Mouse (Mus musculus) midbrain, embryonic 13.5 days (tissue): ENCODE measurements at regions not wholly inside any gene's neighbourhood (a gene's known extent, or its start where the extent isn't known, plus 50 kb on each side); places are given as distances from the start of the nearest gene placed in this dataset.

Experiments used
- ATAC-seq: fragments of 200-750 bp; cut with Nextera tagmentation; 2 replicates; pipeline ENCODE4 v1.8.0; 2017; ENCODE audit warnings: mild to moderate bottlenecking, moderate TSS enrichment, moderate library complexity
- H3K27ac ChIP-seq: fragments of 300-500 bp; sonication (generic); 2 replicates; pipeline ENCODE4 v1.5.1; 2015; ENCODE audit warnings: inconsistent platforms, mild to moderate bottlenecking, moderate library complexity
- H3K27me3 ChIP-seq: fragments of 300-500 bp; sonication (generic); 2 replicates; pipeline ENCODE4 v1.6.1; 2015; ENCODE audit warnings: mild to moderate bottlenecking, inconsistent platforms
- H3K36me3 ChIP-seq: fragments of 300-500 bp; sonication (generic); 2 replicates; pipeline ENCODE4 v1.6.1; 2015; ENCODE audit warnings: mild to moderate bottlenecking, inconsistent platforms
- H3K4me1 ChIP-seq: fragments of 300-500 bp; sonication (generic); replicated peaks from 2 replicates; pipeline ENCODE4 v1.6.1; 2015; ENCODE audit warnings: inconsistent platforms
- H3K4me2 ChIP-seq: fragments of 300-500 bp; sonication (generic); replicated peaks from 2 replicates; pipeline ENCODE4 v1.6.1; 2015; ENCODE audit warnings: moderate library complexity, mild to moderate bottlenecking, inconsistent platforms
- H3K4me3 ChIP-seq: fragments of 300-500 bp; sonication (generic); replicated peaks from 2 replicates; pipeline ENCODE4 v1.5.1; 2015; ENCODE audit warnings: mild to moderate bottlenecking, inconsistent platforms
- H3K9ac ChIP-seq: fragments of 300-500 bp; sonication (generic); replicated peaks from 2 replicates; pipeline ENCODE4 v1.6.1; 2015; ENCODE audit warnings: mild to moderate bottlenecking, inconsistent platforms
- H3K9me3 ChIP-seq: fragments of 300-500 bp; sonication (generic); 2 replicates; pipeline ENCODE4 v1.6.1; 2016; ENCODE audit warnings: mild to moderate bottlenecking, inconsistent platforms
- WGBS: fragments of 180-500 bp; shearing (Covaris S2); methylation state at CpG from one replicate; pipeline ENCODE4 v1.1.7; 2015; 5-methylcytosine and 5-hydroxymethylcytosine counted together

- no peak for ATAC-seq
- H3K27me3 ChIP-seq: no peaks in the 10 kb centered on the region
- no peak overlapping the region for H3K4me3 ChIP-seq
- no peaks in the 10 kb centered on the region for H3K4me1 ChIP-seq
- H3K4me2 ChIP-seq: no peak overlapping the region
- no peaks in the 10 kb centered on the region for H3K36me3 ChIP-seq
- no peak overlapping the region for H3K9ac ChIP-seq
- no peaks in the 10 kb centered on the region for H3K9me3 ChIP-seq
- 97% methylated on average over 4 of the region's 4 CpGs for WGBS
- H3K27ac ChIP-seq: no peak overlapping the region
These were observed 222.2 kb upstream of the 4930412O13Rik start for GRCm38 (mm10) chr2:9658880-9659279.

GRCm38 (mm10) chr2:9669621-9670020 lies 211.4 kb upstream of the 4930412O13Rik start:
- H3K9me3 ChIP-seq: no peaks in the 10 kb centered on the region
- no peak for ATAC-seq
- H3K36me3 ChIP-seq: no peaks in the 10 kb centered on the region
- H3K4me2 ChIP-seq: no peak overlapping the region
- no peak overlapping the region for H3K4me3 ChIP-seq
- no peak overlapping the region for H3K27ac ChIP-seq
- no peaks in the 10 kb centered on the region for H3K27me3 ChIP-seq
- WGBS: 76% methylated on average over 4 of the region's 4 CpGs
- no peak overlapping the region for H3K9ac ChIP-seq
- no peaks in the 10 kb centered on the region for H3K4me1 ChIP-seq

- no peaks in the 10 kb centered on the region for H3K4me1 ChIP-seq
- no peak overlapping the region for H3K27ac ChIP-seq
- H3K4me3 ChIP-seq: no peak overlapping the region
- H3K4me2 ChIP-seq: no peak overlapping the region
- H3K27me3 ChIP-seq: no peaks in the 10 kb centered on the region
- no peak overlapping the region for H3K9ac ChIP-seq
- no peaks in the 10 kb centered on the region for H3K36me3 ChIP-seq
- H3K9me3 ChIP-seq: no peaks in the 10 kb centered on the region
- WGBS: 85% methylated on average over 7 of the region's 7 CpGs
- ATAC-seq: no peak
These were observed 199.3 kb upstream of the 4930412O13Rik start for GRCm38 (mm10) chr2:9681691-9682152.

- no peak for ATAC-seq
- Histone ChIP-seq H3K4me1 (no peaks in the 10 kb centered on the region), H3K36me3 (no peaks in the 10 kb centered on the region), H3K27me3 (no peaks in the 10 kb centered on the region), H3K4me3 (no peak overlapping the region), H3K9ac (no peak overlapping the region), H3K9me3 (no peaks in the 10 kb centered on the region), H3K4me2 (no peak overlapping the region), H3K27ac (no peak overlapping the region)
- WGBS: 94% methylated on average over 2 of the region's 2 CpGs
These were observed 197.3 kb upstream of the 4930412O13Rik start for GRCm38 (mm10) chr2:9683673-9684210.

GRCm38 (mm10) chr2:9688176-9688575 lies 192.9 kb upstream of the 4930412O13Rik start:
- no peak overlapping the region for H3K4me3 ChIP-seq
- no peak overlapping the region for H3K4me2 ChIP-seq
- H3K36me3 ChIP-seq: no peaks in the 10 kb centered on the region
- 92% methylated on average over 7 of the region's 7 CpGs for whole genome bisulfite sequencing
- no peak overlapping the region for H3K27ac ChIP-seq
- H3K27me3 ChIP-seq: no peaks in the 10 kb centered on the region
- H3K4me1 ChIP-seq: no peaks in the 10 kb centered on the region
- H3K9ac ChIP-seq: no peak overlapping the region
- H3K9me3 ChIP-seq: no peaks in the 10 kb centered on the region
- no peak for ATAC-seq

DNA sequence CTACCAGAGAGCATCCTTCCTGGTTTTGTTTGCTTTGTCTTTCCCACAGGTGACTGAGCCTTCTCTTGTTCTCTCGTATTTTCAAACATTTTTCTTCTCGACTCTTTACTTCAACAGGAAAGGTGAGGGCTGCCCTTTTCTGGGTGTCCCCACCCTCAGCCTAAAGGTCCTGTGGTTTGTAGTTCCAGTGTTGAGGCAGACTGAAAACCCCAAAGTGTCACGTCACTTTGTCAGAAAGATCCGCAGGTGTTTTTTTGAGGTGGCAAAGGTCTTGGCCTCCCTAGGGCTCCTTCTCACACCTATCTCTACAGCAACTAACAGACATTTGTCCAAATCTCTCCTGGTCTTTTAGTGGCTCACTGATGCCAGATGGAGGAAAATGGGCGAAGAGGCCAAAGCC lies 191.5 kb upstream of the 4930412O13Rik start:
- no peak for ATAC-seq
- Histone ChIP-seq H3K4me1 (no peaks in the 10 kb centered on the region), H3K9ac (no peak overlapping the region), H3K27ac (no peak overlapping the region), H3K9me3 (no peaks in the 10 kb centered on the region), H3K27me3 (no peaks in the 10 kb centered on the region), H3K4me2 (no peak overlapping the region), H3K4me3 (no peak overlapping the region), H3K36me3 (no peaks in the 10 kb centered on the region)
- 85% methylated on average over 5 of the region's 5 CpGs for WGBS

- H3K9ac ChIP-seq: no peak overlapping the region
- H3K36me3 ChIP-seq: no peaks in the 10 kb centered on the region
- H3K4me3 ChIP-seq: no peak overlapping the region
- no peak for ATAC-seq
- H3K4me1 ChIP-seq: no peaks in the 10 kb centered on the region
- no peak overlapping the region for H3K4me2 ChIP-seq
- 69% methylated on average over 5 of the region's 5 CpGs for WGBS
- no peak overlapping the region for H3K27ac ChIP-seq
- H3K9me3 ChIP-seq: no peaks in the 10 kb centered on the region
- H3K27me3 ChIP-seq: no peaks in the 10 kb centered on the region
These were observed 189.5 kb upstream of the 4930412O13Rik start for GRCm38 (mm10) chr2:9691506-9691905.

DNA sequence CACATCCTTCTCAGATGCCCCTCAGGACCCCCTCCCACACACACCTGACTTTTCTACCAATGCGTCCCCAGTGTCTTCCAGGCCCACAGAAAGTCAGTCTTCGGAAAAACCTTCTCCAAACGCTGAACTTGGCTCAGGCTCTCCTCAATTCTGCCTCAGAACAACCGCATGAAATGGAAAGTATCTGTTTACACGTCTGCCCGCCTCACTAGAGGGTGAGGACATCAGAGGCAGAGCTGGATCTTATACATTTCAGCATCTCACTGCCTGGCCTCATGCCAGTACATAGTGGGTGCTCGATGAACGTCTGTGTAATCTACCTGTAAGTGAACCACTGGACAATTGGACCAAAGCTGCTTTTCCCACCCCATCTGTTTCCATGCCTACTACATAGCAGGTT lies 189.1 kb upstream of the 4930412O13Rik start:
- Histone ChIP-seq H3K36me3 (no peaks in the 10 kb centered on the region), H3K27ac (no peak overlapping the region), H3K9me3 (no peaks in the 10 kb centered on the region), H3K4me3 (no peak overlapping the region), H3K27me3 (no peaks in the 10 kb centered on the region), H3K9ac (no peak overlapping the region), H3K4me1 (no peaks in the 10 kb centered on the region), H3K4me2 (no peak overlapping the region)
- ATAC-seq: no peak
- WGBS: 84% methylated on average over 8 of the region's 8 CpGs

DNA sequence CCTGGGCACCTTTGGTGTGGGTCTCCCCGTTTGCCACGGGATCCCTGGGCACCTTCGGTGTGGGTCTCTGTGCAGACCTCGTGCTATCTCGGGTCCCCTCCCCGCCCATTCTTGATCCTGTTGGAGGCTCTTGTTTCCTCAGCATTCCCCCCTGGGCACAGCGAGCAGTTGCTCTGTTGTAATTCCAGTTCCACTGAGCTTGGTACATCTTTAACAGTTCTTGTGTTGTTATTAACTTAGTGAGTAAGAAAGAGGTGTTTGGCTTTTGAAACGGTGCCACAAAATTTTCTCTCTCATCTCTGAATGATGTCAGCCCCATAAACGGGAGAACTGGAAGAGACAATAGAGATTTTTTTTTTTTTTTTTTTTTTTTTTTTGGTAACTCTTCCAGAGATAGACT lies 187.7 kb upstream of the 4930412O13Rik start:
- Histone ChIP-seq H3K9ac (no peak overlapping the region), H3K4me1 (no peaks in the 10 kb centered on the region), H3K4me2 (no peak overlapping the region), H3K27ac (no peak overlapping the region), H3K4me3 (no peak overlapping the region), H3K9me3 (no peaks in the 10 kb centered on the region), H3K36me3 (no peaks in the 10 kb centered on the region), H3K27me3 (no peaks in the 10 kb centered on the region)
- no peak for ATAC-seq
- WGBS: 76% methylated on average over 9 of the region's 9 CpGs

- ATAC-seq: no peak
- H3K36me3 ChIP-seq: no peaks in the 10 kb centered on the region
These were observed 186.9 kb upstream of the 4930412O13Rik start for GRCm38 (mm10) chr2:9694178-9694577.

DNA sequence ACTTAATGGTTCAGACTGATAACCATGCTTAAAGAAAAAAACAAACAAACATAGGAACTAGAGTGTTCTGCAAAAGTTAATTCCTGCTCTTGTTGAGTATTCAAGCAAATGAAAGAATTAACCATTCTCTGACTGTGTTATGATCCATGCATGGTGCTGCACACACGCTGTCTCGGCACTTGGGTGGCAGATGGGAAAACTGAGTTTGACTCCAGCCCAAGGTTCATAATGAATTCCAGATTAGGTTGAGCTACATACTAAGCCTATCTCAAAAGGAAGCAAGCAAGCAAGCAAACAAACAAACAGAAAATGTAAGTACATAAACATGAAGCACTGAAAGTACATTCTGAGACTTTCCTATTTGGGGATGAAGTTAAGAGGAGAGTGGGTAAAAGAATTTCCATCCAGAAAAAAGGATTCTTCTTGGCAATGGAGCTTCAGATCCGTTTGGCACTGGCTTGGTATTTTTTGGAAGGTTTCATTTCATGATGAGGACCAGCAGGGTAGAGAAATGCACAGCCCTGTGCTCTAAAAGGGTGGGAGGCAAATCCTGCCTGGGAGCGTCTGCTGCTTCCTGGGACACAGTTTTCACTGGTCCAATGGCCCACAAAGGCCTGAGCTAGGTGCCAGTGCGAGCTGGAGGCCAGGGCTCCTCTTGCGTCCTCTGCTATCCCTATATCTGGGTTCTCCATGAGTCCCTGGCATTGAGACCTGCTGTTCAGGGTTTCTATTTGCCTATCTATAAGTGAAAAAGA lies 183.3 kb upstream of the 4930412O13Rik start:
- no peak for ATAC-seq
- H3K9ac ChIP-seq: no peak overlapping the region
- no peak overlapping the region for H3K27ac ChIP-seq
- no peaks in the 10 kb centered on the region for H3K36me3 ChIP-seq
- no peak overlapping the region for H3K4me3 ChIP-seq
- H3K4me1 ChIP-seq: no peaks in the 10 kb centered on the region
- 86% methylated on average over 6 of the region's 6 CpGs for WGBS
- no peak overlapping the region for H3K4me2 ChIP-seq
- no peaks in the 10 kb centered on the region for H3K9me3 ChIP-seq
- no peaks in the 10 kb centered on the region for H3K27me3 ChIP-seq

More at GRCm38 (mm10) chr2:9694178-9694577, 186.9 kb upstream of the 4930412O13Rik start:
- no peaks in the 10 kb centered on the region for H3K9me3 ChIP-seq
- H3K4me3 ChIP-seq: no peak overlapping the region
- H3K27ac ChIP-seq: no peak overlapping the region
- H3K4me1 ChIP-seq: no peaks in the 10 kb centered on the region
- no peaks in the 10 kb centered on the region for H3K27me3 ChIP-seq
- no peak overlapping the region for H3K4me2 ChIP-seq
- no peak overlapping the region for H3K9ac ChIP-seq
- 89% methylated on average over 8 of the region's 8 CpGs for WGBS

GRCm38 (mm10) chr2:9704266-9704665 lies 176.8 kb upstream of the 4930412O13Rik start:
- Histone ChIP-seq H3K9ac (no peak overlapping the region), H3K4me1 (no peaks in the 10 kb centered on the region), H3K9me3 (no peaks in the 10 kb centered on the region), H3K4me3 (no peak overlapping the region), H3K4me2 (no peak overlapping the region), H3K36me3 (no peaks in the 10 kb centered on the region), H3K27ac (no peak overlapping the region), H3K27me3 (no peaks in the 10 kb centered on the region)
- 77% methylated on average over 3 of the region's 3 CpGs for WGBS
- ATAC-seq: no peak

GRCm38 (mm10) chr2:9709466-9709865 lies 171.6 kb upstream of the 4930412O13Rik start:
- ATAC-seq: no peak
- H3K4me1 ChIP-seq: no peaks in the 10 kb centered on the region
- no peak overlapping the region for H3K9ac ChIP-seq
- H3K4me3 ChIP-seq: no peak overlapping the region
- no peak overlapping the region for H3K27ac ChIP-seq
- H3K27me3 ChIP-seq: no peaks in the 10 kb centered on the region
- H3K9me3 ChIP-seq: no peaks in the 10 kb centered on the region
- no peaks in the 10 kb centered on the region for H3K36me3 ChIP-seq
- H3K4me2 ChIP-seq: no peak overlapping the region
- WGBS: 82% methylated on average over 7 of the region's 7 CpGs
